Mouse (Mus musculus): ENCODE results near the gene Tap1. TPM values are rescaled to one million over a fixed set of nuclear protein-coding genes. Genes with fewer than 3 reads are reported as not detected.

Tap1 gene
- polyA plus RNA-seq, 1 experiment from 2014 or later: 2.3 TPM

DNA sequence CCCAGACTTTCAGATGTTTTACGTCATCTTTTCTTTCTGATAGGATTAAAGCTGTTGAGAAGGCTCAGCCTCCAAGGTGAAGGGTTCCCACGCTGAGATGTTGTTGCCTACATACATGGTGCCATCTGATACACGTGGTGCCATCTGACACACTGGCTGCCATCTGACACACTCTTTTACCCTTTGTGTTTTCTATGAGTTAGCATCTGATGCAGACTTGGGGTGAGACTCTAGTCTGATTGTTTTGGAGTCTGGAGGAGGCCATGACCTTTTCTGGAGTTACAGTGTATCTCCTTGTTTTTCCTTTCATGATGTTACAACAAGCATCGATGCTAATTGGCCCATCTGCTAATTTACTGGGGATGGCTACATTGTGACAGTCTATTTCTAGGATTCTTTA is 57.3 kb downstream of the Tap1 start:
- Histone ChIP-seq H3K4me2 (no peak overlapping the region), H3K9ac (no peak overlapping the region), H3K36me3 (no peaks in the 10 kb centered on the region), H3K27ac (no peak overlapping the region), H3K4me1 (no peaks in the 10 kb centered on the region), H3K9me3 (replicated peaks) (no peaks in the 10 kb centered on the region), H3K27me3 (replicated peaks) (peaks cover 8% of the 10 kb centered on the region; the same call in 1 of the 2 replicates), H3K4me3 (no peak overlapping the region)
- 53% methylated on average over 4 of the region's 4 CpGs for WGBS (ENCODE audit: insufficient replicate concordance)
- ATAC-seq: no peak

Other genes starting within 250 kb of the Tap1 start
- gene Pfdn6, start 247.2 kb upstream of the Tap1 start, polyA plus RNA-seq (2016; fragmentation: Nextera tagmentation; extraction: Ambion mirVana): 164 and 177 TPM in 2 replicates
- 49.4 and 52.7 TPM in 2 replicates for gene Wdr46, start 246.9 kb upstream of the Tap1 start, polyA plus RNA-seq (2016; fragmentation: Nextera tagmentation; extraction: Ambion mirVana)
- gene B3galt4, start 236.1 kb upstream of the Tap1 start, polyA plus RNA-seq (2016; fragmentation: Nextera tagmentation; extraction: Ambion mirVana): 2.1 and 2.6 TPM in 2 replicates
- 41.1 and 43.5 TPM in 2 replicates for gene Vps52, start 231.7 kb upstream of the Tap1 start, polyA plus RNA-seq (2016; fragmentation: Nextera tagmentation; extraction: Ambion mirVana)
- gene Rps18, start 231.6 kb upstream of the Tap1 start, polyA plus RNA-seq (2016; fragmentation: Nextera tagmentation; extraction: Ambion mirVana): 1,396 and 1,433 TPM in 2 replicates
- gene H2-K1, start 187.2 kb upstream of the Tap1 start, polyA plus RNA-seq (2016; fragmentation: Nextera tagmentation; extraction: Ambion mirVana): 82.1 and 83.5 TPM in 2 replicates
- gene Ring1, start 162.9 kb upstream of the Tap1 start, polyA plus RNA-seq (2016; fragmentation: Nextera tagmentation; extraction: Ambion mirVana): 10.6 and 10.7 TPM in 2 replicates
- 33.2 and 36.1 TPM in 2 replicates for gene H2-Ke6, start 159.5 kb upstream of the Tap1 start, polyA plus RNA-seq (2016; fragmentation: Nextera tagmentation; extraction: Ambion mirVana)
- 91.7 and 96.0 TPM in 2 replicates for gene Slc39a7, start 155.9 kb upstream of the Tap1 start, polyA plus RNA-seq (2016; fragmentation: Nextera tagmentation; extraction: Ambion mirVana)
- gene Rxrb, start 155.7 kb upstream of the Tap1 start, polyA plus RNA-seq (2016; fragmentation: Nextera tagmentation; extraction: Ambion mirVana): 29.2 and 31.3 TPM in 2 replicates
- gene Col11a2, start 148.1 kb upstream of the Tap1 start, polyA plus RNA-seq (2016; fragmentation: Nextera tagmentation; extraction: Ambion mirVana): 0.37 and 0.54 TPM in 2 replicates
- gene H2-Oa, start 95.2 kb upstream of the Tap1 start, polyA plus RNA-seq (2016; fragmentation: Nextera tagmentation; extraction: Ambion mirVana): 0.37 and 0.56 TPM in 2 replicates
- 3.1 and 4.3 TPM in 2 replicates for gene H2-DMa, start 68.0 kb upstream of the Tap1 start, polyA plus RNA-seq (2016; fragmentation: Nextera tagmentation; extraction: Ambion mirVana)
- 59.9 and 66.1 TPM in 2 replicates for gene Brd2, start 64.9 kb upstream of the Tap1 start, polyA plus RNA-seq (2016; fragmentation: Nextera tagmentation; extraction: Ambion mirVana)
- 0.30 and 0.35 TPM in 2 replicates for gene H2-DMb2, start 44.2 kb upstream of the Tap1 start, polyA plus RNA-seq (2016; fragmentation: Nextera tagmentation; extraction: Ambion mirVana)
- gene H2-DMb1, start 34.5 kb upstream of the Tap1 start, polyA plus RNA-seq (2016; fragmentation: Nextera tagmentation; extraction: Ambion mirVana): 0.21 and 0.45 TPM in 2 replicates
- 4.5 and 5.0 TPM in 2 replicates for gene Psmb9, start 211 bp downstream of the Tap1 start, polyA plus RNA-seq (2016; fragmentation: Nextera tagmentation; extraction: Ambion mirVana)
- gene Psmb8, start 10.2 kb downstream of the Tap1 start, polyA plus RNA-seq (2016; fragmentation: Nextera tagmentation; extraction: Ambion mirVana): 12.5 and 13.5 TPM in 2 replicates
- gene Tap2, start 16.0 kb downstream of the Tap1 start, polyA plus RNA-seq (2016; fragmentation: Nextera tagmentation; extraction: Ambion mirVana): 5.6 and 6.9 TPM in 2 replicates
- 0.05 and 0.19 TPM in 2 replicates for gene H2-Ob, start 51.4 kb downstream of the Tap1 start, polyA plus RNA-seq (2016; fragmentation: Nextera tagmentation; extraction: Ambion mirVana)
- gene H2-Ab1, start 70.1 kb downstream of the Tap1 start, polyA plus RNA-seq (2016; fragmentation: Nextera tagmentation; extraction: Ambion mirVana): 2.9 and 3.1 TPM in 2 replicates
- gene H2-Aa, start 100.3 kb downstream of the Tap1 start, polyA plus RNA-seq (2016; fragmentation: Nextera tagmentation; extraction: Ambion mirVana): 0.11 TPM in 1 of 2 replicates, not detected in the other
- 0.15 and 0.37 TPM in 2 replicates for gene H2-Eb1, start 118.3 kb downstream of the Tap1 start, polyA plus RNA-seq (2016; fragmentation: Nextera tagmentation; extraction: Ambion mirVana)
- not detected in 2 replicates for gene H2-Eb2, start 138.1 kb downstream of the Tap1 start, polyA plus RNA-seq (2016; fragmentation: Nextera tagmentation; extraction: Ambion mirVana)
- 0.07 TPM in 1 of 2 replicates, not detected in the other for gene Btnl2, start 167.3 kb downstream of the Tap1 start, polyA plus RNA-seq (2016; fragmentation: Nextera tagmentation; extraction: Ambion mirVana)
- not detected in 2 replicates for gene Btnl1, start 189.6 kb downstream of the Tap1 start, polyA plus RNA-seq (2016; fragmentation: Nextera tagmentation; extraction: Ambion mirVana)
- 0.18 and 0.31 TPM in 2 replicates for gene BC051142, start 211.3 kb downstream of the Tap1 start, polyA plus RNA-seq (2016; fragmentation: Nextera tagmentation; extraction: Ambion mirVana)